ENCODE assay signal across 18 mouse cellular contexts in the genomic region with DNA sequence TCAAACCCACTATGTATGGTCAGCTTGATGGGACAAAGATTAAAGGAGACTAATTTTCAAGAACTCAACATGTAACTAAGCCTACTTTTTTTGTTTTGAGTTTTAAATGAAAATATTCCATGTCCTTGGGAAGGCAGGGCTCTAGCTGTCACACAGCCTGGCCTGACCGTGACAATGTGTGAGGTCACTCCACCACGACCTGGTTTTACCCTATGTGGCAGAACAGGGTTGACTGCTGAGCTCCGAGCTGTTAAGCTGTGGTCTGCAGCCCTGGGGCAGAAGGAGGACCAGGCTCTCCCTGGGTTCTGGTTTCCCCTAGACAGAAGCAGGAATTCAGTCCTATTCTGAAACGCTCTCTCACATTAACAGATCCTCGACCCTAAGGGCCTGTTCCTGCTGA. TPM values are rescaled to one million over a fixed set of nuclear protein-coding genes. Genes with fewer than 3 reads are reported as not detected.
DNase-seq lines count a peak whose midpoint lies in the region; ATAC-seq and TF ChIP-seq lines count a peak whose summit lies in the region.
"Had no signal": no experiment of that assay in that cellular context is flagged by ENCODE, and none has a peak within 500 bp of the region (broad histone marks: within the 10 kb centered on the region; RNA-seq: fewer than 3 reads in every experiment).

No protein-coding gene starts in this region.

- H3K9me3 ChIP-seq in heart, postnatal 0 days (replicated peaks; ENCODE audit: control insufficient read depth, low read length), result no peaks in the 10 kb centered on the region
- no peaks in the 10 kb centered on the region for H3K9me3 ChIP-seq in liver, embryonic 12.5 days (replicated peaks)
- no peaks in the 10 kb centered on the region for H3K9me3 ChIP-seq in liver, embryonic 11.5 days (ENCODE audit: control insufficient read depth, low read length)
- H3K9me3 ChIP-seq: forebrain, embryonic 12.5 days; midbrain, embryonic 12.5 days; neural tube, embryonic 15.5 days had no signal

- H3K36me3 ChIP-seq in heart, postnatal 0 days (replicated peaks; ENCODE audit: control insufficient read depth, insufficient read depth, low read length), result no peaks in the 10 kb centered on the region
- peaks cover 4% of the 10 kb centered on the region; the same call in 1 of the 2 replicates for H3K36me3 ChIP-seq in liver, embryonic 12.5 days
- no peaks in the 10 kb centered on the region for H3K36me3 ChIP-seq in liver, embryonic 11.5 days (ENCODE audit: control insufficient read depth, insufficient read depth, low read length)
- H3K36me3 ChIP-seq: forebrain, embryonic 12.5 days; midbrain, embryonic 12.5 days; neural tube, embryonic 15.5 days had no signal

- no peak overlapping the region for H3K9ac ChIP-seq in heart, postnatal 0 days (replicated peaks; ENCODE audit: low read depth, low read length)
- no peak overlapping the region for H3K9ac ChIP-seq in liver, embryonic 12.5 days
- H3K9ac ChIP-seq in liver, embryonic 11.5 days (ENCODE audit: low read depth, low read length), result no peak overlapping the region
- H3K9ac ChIP-seq: forebrain, embryonic 12.5 days; midbrain, embryonic 12.5 days; neural tube, embryonic 15.5 days had no signal

- 37% methylated on average over 5 of the region's 5 CpGs for WGBS in heart, postnatal 0 days
- WGBS in liver, embryonic 12.5 days (ENCODE audit: insufficient replicate concordance), result 60% methylated on average over 5 of the region's 5 CpGs
- 65% methylated on average over 5 of the region's 5 CpGs for WGBS in liver, embryonic 11.5 days

- H3K4me1 ChIP-seq in heart, postnatal 0 days (ENCODE audit: control insufficient read depth, insufficient read depth), result peaks cover 70% of the 10 kb centered on the region
- H3K4me1 ChIP-seq in liver, embryonic 12.5 days, result peaks cover 85% of the 10 kb centered on the region
- peaks cover 50% of the 10 kb centered on the region for H3K4me1 ChIP-seq in liver, embryonic 11.5 days (replicated peaks; ENCODE audit: control insufficient read depth, insufficient read depth, low read length)

- no peak; the same call in 1 of the 2 replicates for ATAC-seq in heart, postnatal 0 days (ENCODE audit: insufficient read depth, low read depth)
- ATAC-seq in liver, embryonic 12.5 days, result no peak
- no peak for ATAC-seq in liver, embryonic 11.5 days (replicated peaks; ENCODE audit: low FRiP score)
- ATAC-seq in CD4-positive, CD25-positive, alpha-beta regulatory T cell, adult 4 months, result no peak
- ATAC-seq: hindbrain, embryonic 16.5 days; Patski had no signal

- DNase-seq in adrenal gland, postnatal 14 days, result peak; percentile 31
- no peak for DNase-seq in adrenal gland, postnatal 10 days
- DNase-seq in heart, postnatal 0 days (ENCODE audit: low spot score), result no peak
- DNase-seq in heart, adult 18-20 months, result no peak
- DNase-seq in liver, embryonic 11.5 days (ENCODE audit: low spot score), result no peak
- no peak for DNase-seq in cerebellum, adult 8-10 months
- DNase-seq: cerebellum, adult 9-10 months; embryo, embryonic 11 days; left cerebral cortex, postnatal 4 days; lung, adult 2 months; thymus, postnatal 14 days had no signal

- no peak overlapping the region for H3K4me3 ChIP-seq in heart, postnatal 0 days (ENCODE audit: low read depth, low read length)
- H3K4me3 ChIP-seq in liver, embryonic 12.5 days, result no peak overlapping the region
- no peak overlapping the region for H3K4me3 ChIP-seq in liver, embryonic 11.5 days (ENCODE audit: low read depth, low read length)
- H3K4me3 ChIP-seq: forebrain, embryonic 12.5 days; midbrain, embryonic 12.5 days; neural tube, embryonic 15.5 days had no signal

- no peak for TF ChIP-seq EP300 in heart, postnatal 0 days (IDR thresholded peaks at IDR 0.05; ENCODE audit: low read depth)

- TF ChIP-seq CTCF in heart, postnatal 0 days (IDR thresholded peaks at IDR 0.05; ENCODE audit: low read depth), result no peak

- H3K27me3 ChIP-seq in heart, postnatal 0 days (ENCODE audit: control insufficient read depth, insufficient read depth, low read length), result no peaks in the 10 kb centered on the region
- H3K27me3 ChIP-seq in liver, embryonic 12.5 days (replicated peaks), result no peaks in the 10 kb centered on the region
- H3K27me3 ChIP-seq in liver, embryonic 11.5 days (replicated peaks; ENCODE audit: control insufficient read depth, insufficient read depth, low read length), result no peaks in the 10 kb centered on the region
- H3K27me3 ChIP-seq: forebrain, embryonic 12.5 days; neural tube, embryonic 15.5 days; Patski had no signal

- H3K4me2 ChIP-seq in heart, postnatal 0 days (ENCODE audit: low read depth, low read length), result no peak overlapping the region
- H3K4me2 ChIP-seq in liver, embryonic 12.5 days, result no peak overlapping the region
- no peak overlapping the region for H3K4me2 ChIP-seq in liver, embryonic 11.5 days
- H3K4me2 ChIP-seq: forebrain, embryonic 12.5 days; midbrain, embryonic 12.5 days; neural tube, embryonic 15.5 days had no signal

- H3K27ac ChIP-seq in heart, postnatal 0 days (ENCODE audit: low read depth), result peak overlapping the region; percentile 93
- H3K27ac ChIP-seq in liver, embryonic 12.5 days, result peak overlapping the region; percentile 54; the same call in 1 of the 2 replicates
- no peak overlapping the region for H3K27ac ChIP-seq in liver, embryonic 11.5 days (ENCODE audit: low read depth, low read length)
- H3K27ac ChIP-seq: forebrain, embryonic 12.5 days; midbrain, embryonic 12.5 days; neural tube, embryonic 15.5 days had no signal

RNA-seq across cellular contexts. Expression of gene Ezr, which starts 14.8 kb away (rescaled TPM):
- total RNA-seq in adrenal gland, postnatal 14 days (2021), result 23.6 and 30.5 TPM in 2 replicates
- total RNA-seq in adrenal gland, postnatal 10 days (2021), result 10 to 100 TPM; 18.2 to 21.2 TPM
- 91.3 and 103 TPM in 2 replicates for total RNA-seq in heart, postnatal 0 days (2014; rRNA removed; ENCODE audit: low replicate concordance)
- polyA plus RNA-seq in heart, postnatal 0 days (2015; fragmentation: Nextera tagmentation; extraction: Ambion mirVana), result 126 and 141 TPM in 2 replicates
- total RNA-seq in heart, adult 18-20 months (2021), result 10 to 100 TPM; 32.5 to 36.9 TPM
- 67.9 and 72.4 TPM in 2 replicates for polyA plus RNA-seq in liver, embryonic 12.5 days (2016; fragmentation: Nextera tagmentation; extraction: Ambion mirVana)
- 96.2 and 97.3 TPM in 2 replicates for polyA plus RNA-seq in liver, embryonic 11.5 days (2014; fragmentation: Nextera tagmentation; extraction: Ambion mirVana)
- polyA plus RNA-seq in CD4-positive, CD25-positive, alpha-beta regulatory T cell, adult 4 months (2017; shearing (Covaris generic)), result 100 to 1,000 TPM; 110 to 136 TPM
